Mouse (Mus musculus): ENCODE data around the gene Tmem150c.

- TF ChIP-seq CTCF (IDR thresholded peaks at IDR 0.05; ENCODE audit: low read depth) (no peak), EP300 (IDR thresholded peaks at IDR 0.05; ENCODE audit: low read depth) (no peak)
These were observed 100.3 kb downstream of the Tmem150c start for GRCm38 (mm10) chr5:100059326-100059725.

Data from liver, postnatal 0 days (tissue).